Mouse (Mus musculus) bone marrow macrophage, adult 2 months (primary cell): ENCODE data around the gene Serpina3n.

Experiments used
- CTCF ChIP-seq: IDR thresholded peaks from 2 replicates; pipeline ENCODE4 v1.5.1; 2012; ENCODE audit warnings: low read depth, mild to moderate bottlenecking, low read length, moderate library complexity
- POLR2A ChIP-seq: IDR thresholded peaks from 2 replicates; pipeline ENCODE4 v1.6.1; 2012; ENCODE audit warnings: mild to moderate bottlenecking, low read depth, low read length, borderline replicate concordance

DNA sequence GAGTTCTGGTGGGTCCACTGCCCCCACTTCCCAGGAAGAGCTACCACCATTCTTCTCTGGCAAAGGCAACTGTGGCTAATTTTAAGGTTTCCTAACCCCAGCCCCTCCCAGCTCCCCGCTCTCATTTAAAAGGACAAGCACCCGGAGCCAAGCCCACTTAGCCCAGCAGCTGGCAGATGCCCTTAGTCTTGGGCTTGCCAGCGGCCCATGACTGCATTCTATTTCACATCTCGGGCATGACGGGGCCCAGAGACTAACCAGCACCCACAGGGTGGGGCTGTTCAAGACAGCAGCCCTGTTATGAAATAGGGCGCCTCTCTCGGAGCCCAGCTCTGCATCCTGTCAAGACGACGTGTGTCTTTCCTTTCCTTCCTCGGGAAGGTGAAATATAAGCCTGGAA is 43.7 kb downstream of the Serpina3n start:
- TF ChIP-seq CTCF: no peak
- TF ChIP-seq POLR2A: no peak
